Mouse (Mus musculus): ENCODE data around the gene Macf1.

The Macf1 gene

GRCm38 (mm10) chr4:123684260-123684659 is at the start of gene Macf1:
Gene Macf1, minus strand, starts transcription at chr4:123684360.
- DNase-seq (ENCODE audit: low spot score): no peak

GRCm38 (mm10) chr4:123733532-123733931 is 49.4 kb upstream of the Macf1 start:
- no peak for DNase-seq (ENCODE audit: low spot score)

DNA sequence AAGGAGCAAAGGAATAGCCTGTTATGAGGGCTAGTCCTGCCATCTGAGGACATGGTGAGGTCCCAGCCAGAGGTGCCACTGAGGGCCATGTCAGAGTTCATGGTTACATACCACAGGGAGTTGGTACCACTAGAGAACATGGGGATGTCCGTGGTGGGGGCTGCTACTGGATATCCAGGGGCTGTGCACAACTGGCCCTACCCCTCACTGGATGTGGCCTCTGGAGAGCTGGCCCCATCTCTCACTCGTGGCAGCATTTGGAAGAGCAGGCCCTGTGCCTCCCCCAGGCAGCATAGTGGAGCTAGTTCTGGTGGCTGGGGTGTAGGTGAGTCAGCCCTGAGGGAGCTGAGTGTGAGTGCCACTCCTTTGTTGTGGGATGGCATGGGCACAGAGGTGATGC is 48.8 kb upstream of the Macf1 start:
- no peak for DNase-seq (ENCODE audit: low spot score)

GRCm38 (mm10) chr4:123732163-123732910 is 48.2 kb upstream of the Macf1 start:
- no peak for DNase-seq (ENCODE audit: low spot score)

DNA sequence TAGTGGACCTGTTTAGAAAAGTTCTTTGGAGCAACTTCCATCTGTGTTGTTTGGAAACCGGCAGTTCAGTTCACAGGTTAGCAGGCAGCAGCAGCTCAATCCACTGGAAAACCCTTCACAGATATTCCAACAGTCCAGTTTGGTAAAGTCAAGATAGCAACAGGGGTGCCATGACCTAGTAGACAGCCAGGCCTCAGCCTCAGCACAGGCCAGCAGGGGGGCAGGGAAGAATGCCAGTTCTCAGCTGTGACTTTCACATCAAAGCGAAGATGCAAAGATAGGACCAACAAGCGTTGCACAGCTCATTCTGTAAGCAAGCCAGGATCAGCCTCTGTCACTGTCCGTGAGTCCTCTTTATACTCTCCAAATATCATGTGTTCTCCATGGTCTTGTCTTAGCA is 37.6 kb upstream of the Macf1 start:
- DNase-seq (ENCODE audit: low spot score): no peak

- DNase-seq (ENCODE audit: low spot score): no peak
Measured at GRCm38 (mm10) chr4:123718434-123718780, 34.2 kb upstream of the Macf1 start.

GRCm38 (mm10) chr4:123717574-123718433 is 33.6 kb upstream of the Macf1 start, which contains the start of gene Ndufs5:
Gene Ndufs5, minus strand, starts transcription at chr4:123718202.
- peak; percentile 96 for DNase-seq (ENCODE audit: low spot score)

GRCm38 (mm10) chr4:123712431-123712830 is 28.3 kb upstream of the Macf1 start:
- peak; percentile 65 for DNase-seq (ENCODE audit: low spot score)

DNA sequence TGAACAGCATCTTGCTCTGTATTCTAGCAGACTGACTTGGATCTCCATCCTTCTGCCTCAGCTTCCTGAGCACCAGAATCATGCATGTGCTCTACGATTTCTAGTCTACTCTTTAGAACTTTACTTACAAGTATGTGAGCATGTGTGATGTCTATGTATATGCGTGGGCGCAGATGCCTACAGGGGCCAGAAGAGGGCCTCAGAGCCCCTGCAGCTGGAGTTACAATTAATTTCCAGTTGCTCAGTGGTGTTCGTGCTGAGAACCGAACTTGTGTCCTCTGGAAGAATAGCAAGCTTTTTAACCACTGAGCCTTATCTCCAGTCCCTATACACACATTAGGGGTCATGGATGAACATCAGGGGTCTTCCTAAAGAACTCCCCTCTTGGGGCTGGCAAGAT is 23.2 kb upstream of the Macf1 start:
- DNase-seq (ENCODE audit: low spot score): no peak

GRCm38 (mm10) chr4:123705340-123705739 is 21.2 kb upstream of the Macf1 start:
- no peak for DNase-seq (ENCODE audit: low spot score)

DNA sequence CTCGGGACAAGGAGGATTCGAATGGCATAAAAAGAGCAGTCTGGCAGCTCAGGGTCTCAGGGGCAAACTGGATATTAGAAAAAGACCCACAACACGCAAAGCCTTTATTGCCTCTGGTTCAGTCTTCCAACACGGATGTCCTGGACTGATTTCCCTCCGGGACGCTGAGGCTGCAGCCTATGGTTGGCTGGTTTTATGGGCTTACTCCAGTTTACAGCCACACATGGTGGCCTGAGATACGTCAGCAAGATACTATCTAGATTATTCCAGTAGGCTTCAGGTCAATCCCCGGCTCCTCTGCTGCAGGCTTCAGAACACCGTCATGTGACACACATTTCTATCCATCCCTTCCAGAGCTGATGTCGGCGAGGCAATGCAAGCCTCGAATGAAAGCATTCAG is 9.2 kb upstream of the Macf1 start:
- no peak for DNase-seq (ENCODE audit: low spot score)

DNA sequence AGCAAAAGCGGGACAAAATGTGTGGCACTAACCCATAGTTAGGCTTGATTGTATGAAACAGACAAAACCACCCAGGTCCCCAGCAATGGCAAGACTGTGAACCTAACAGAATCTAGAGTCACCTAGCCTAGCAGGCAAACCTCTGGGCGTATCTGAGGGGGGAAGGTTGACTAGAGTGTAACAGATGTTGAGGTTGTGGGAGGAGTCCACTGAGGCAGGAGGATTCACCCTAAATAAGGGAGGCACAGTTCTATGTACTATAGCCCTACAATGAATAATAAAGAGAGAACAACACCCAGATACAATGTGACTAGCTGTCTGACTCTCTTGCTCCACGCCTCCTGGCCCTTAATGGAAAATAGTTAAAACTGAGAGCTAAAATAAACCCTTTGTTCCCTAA is 7.9 kb upstream of the Macf1 start:
- DNase-seq (ENCODE audit: low spot score): no peak

DNA sequence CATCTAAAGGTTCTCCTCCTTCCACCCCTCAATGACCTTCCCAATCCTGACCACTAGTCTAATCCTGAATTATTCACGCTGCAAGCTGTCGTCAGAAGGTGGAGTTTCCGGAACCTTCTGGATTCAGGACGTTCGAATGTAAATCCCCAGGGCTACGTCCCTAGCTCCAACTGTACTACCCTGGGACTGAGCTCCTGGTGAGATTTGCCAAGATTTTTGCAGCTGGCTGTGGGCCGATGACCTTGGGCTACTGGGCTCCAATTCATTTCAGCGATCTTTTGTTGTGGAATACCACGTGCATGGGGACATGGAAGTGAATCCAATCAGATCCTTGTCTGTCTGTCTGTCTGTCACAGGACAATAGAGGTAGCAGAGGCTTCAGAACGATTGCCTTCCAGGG is 6.2 kb upstream of the Macf1 start:
- no peak for DNase-seq (ENCODE audit: low spot score)

DNA sequence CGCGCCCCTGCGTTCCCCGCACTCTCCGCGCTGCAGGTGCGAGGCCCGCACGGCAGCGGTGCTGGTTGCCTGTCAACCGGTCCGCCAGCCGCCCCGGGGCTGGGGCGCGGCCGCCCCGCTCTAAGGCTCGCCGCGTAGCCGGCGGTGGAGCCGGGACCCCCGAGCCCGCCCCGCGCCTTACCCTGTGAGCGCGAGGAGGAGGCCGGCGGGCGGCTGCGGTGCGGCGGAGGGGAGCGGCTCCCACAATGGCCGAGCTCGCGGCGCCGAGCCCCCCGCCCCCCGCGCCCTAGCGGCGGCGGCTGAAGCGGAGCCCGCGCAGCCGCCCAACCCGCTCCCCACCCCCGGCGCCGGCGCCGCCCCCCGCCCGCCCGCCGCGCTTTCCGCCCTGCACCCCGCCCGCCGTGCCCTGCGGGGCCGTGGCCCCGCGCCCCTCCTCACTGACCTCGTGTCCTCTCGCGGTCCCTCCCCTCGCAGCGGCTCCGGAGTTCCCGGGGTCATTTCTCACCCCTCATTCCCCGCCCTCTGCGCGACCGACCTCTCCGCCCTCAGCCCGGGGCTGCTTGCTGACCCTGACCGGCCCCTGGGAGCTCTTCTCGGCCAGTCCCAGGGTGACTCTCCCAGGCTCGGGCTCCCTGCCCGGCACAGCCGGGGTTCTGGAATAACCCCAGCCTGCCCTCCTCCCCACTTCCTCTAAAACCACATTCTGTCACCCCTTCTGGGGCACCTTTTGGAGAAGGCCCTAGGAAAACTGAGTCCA is 3.0 kb upstream of the Macf1 start:
- DNase-seq (ENCODE audit: low spot score): no peak

GRCm38 (mm10) chr4:123686368-123687024 is 2.3 kb upstream of the Macf1 start:
- DNase-seq (ENCODE audit: low spot score): no peak

- no peak for DNase-seq (ENCODE audit: low spot score)
Measured at GRCm38 (mm10) chr4:123685506-123686242, 1.5 kb upstream of the Macf1 start.

GRCm38 (mm10) chr4:123685046-123685445 is 886 bp upstream of the Macf1 start:
- no peak for DNase-seq (ENCODE audit: low spot score)

- DNase-seq (ENCODE audit: low spot score): no peak
Measured at GRCm38 (mm10) chr4:123682291-123682690, 1.9 kb downstream of the Macf1 start.

DNA sequence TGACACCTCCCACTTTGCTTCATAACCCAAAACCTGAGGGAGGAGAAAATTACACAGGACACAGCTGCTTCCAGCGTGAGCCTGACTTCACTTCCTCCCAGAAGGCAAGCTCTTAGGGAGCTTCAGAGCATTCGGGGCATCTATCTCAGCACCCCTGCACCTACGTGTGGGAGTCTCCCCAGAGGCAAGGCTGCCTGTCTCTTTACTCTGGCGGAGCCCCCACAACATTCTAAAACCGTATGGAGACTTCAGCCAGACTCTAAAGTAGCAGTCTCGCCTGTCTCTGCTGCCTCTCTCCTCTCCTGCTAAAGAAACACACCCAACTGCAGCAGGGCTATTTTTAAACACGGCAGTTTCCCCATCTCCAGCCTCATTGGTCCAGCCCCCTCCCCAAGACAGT is 3.2 kb downstream of the Macf1 start:
- no peak for DNase-seq (ENCODE audit: low spot score)

DNA sequence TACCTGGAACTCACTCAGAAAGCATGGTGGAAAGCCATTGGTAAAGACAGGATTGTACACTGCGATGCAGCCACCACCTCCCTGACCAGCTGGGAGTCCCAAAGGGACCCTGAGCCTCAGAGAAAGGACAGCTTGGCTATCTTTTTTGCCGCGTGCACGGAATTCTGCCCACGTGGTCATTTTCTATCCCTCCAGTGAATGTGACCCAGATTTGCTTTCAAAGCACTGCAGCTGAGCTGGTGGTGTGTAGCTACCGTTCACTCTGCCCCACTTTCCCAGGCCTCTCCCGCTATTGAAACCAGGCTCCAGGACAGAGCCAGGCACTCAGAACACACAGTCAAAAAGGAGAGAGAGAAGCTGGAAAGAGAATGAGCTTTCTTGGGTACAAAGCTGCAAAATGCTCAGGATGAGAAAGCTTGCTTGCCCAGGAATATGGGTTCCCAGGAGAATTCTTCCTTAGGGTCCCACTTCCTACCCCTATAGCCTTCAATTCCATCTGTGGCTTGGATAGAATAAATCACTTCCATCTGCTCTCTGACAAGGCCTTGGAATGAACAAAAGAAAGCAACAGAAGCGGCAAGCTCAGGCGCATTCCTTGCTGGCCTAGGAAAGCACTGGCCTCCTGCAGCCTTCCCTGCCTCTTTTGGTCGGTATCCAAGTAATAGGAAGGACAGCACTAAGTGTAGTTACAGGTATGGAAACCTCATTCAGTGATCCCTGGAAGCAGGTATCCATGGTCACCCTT is 6.9 kb downstream of the Macf1 start:
- DNase-seq (ENCODE audit: low spot score): peak; percentile 67

DNA sequence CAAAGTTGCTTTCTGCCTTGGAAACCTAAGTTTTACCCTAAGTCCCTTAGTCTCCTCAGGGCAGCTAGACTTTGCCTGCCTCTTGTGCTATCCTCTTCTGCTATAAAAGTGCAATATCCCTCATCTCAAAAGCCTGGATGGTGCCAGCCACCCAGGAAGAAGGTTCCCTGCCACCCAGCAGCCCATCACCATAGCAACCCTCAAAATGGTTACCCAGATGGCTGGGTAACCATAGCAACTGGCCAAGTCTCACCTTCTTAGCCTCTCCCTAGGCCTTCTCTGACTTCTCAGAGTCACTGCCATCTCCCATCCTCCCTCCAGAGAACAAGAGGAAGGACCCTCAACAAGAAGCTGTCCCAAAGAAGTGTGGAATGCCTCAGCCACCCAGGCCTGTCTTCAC is 13.6 kb downstream of the Macf1 start:
- no peak for DNase-seq (ENCODE audit: low spot score)

All from adipocyte (in vitro differentiated cells).